Mouse (Mus musculus) spleen, postnatal 14 days (tissue): ENCODE results near the gene Sept1.

Experiments used
- DNase-seq, 2 experiments: peaks; one replicate each; pipeline ENCODE4 v3.0.0; 2021 to 2022; ENCODE audit warnings: low spot score in 2 of 2

Gene Sept1

DNA sequence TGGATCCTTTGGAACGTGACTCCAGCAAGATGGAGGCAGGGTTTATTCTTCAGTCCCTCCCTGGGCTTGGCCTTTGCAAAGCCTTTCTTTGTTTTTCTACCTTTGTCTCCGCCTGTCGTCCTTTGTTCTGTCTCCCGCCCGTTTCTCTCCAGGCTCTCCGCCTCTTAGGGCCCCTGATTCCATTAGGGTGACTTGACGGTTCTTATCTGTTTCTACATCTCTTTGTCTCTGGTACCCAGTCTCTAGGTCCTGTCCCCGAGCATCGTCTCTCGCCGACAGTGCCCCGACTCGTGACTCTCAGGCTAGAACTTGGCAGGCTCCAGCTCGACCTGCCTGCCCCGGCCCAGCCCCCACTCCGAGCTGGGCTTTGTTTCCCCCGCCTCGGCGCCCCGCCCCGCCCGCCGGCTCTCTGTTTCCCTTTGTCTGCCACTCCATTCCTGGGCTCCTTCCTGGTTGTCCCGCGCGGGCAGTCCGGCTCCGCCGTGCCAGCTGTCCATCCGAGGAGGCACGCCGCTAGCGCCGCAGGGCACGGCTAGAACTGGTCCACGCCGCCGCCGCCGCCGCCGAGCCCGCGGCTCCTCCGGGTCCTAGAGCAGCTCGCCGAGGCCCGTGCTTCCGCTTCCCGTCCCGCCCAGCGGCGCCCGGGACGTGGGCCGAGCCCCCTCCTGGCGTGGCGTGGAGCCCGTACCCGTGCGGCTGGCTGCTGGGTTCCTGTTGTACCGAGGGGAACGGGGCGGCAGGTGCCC is at the start of gene Sept1, which contains the start of gene Zfp553:
Gene Sept1, minus strand, starts transcription at position 509 of the 746 bp plus-strand sequence.
Gene Zfp553, plus strand, starts transcription at position 440 of the 746 bp plus-strand sequence.
- DNase-seq = peak; percentile 62 to 76

DNA sequence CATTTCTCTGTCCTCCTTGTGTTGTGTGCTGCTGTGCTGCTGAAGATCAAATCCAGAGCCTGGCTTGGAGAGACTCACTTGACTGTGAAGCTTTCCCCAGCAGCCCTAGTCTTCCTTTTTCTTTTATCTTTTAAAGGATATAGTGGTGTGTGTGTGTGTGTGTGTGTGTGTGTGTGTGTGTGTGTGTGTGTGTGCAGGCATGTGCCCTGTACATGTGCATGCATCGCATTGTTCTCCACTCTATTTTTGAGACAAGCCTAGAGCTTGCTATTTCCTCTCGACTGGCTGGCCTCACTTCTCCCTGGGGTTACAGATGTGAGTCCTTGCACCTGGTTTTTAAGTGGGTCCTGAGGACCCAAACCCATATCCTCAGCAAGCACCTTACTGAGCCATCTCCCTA is 49.3 kb upstream of the Sept1 start:
- no peak for DNase-seq

DNA sequence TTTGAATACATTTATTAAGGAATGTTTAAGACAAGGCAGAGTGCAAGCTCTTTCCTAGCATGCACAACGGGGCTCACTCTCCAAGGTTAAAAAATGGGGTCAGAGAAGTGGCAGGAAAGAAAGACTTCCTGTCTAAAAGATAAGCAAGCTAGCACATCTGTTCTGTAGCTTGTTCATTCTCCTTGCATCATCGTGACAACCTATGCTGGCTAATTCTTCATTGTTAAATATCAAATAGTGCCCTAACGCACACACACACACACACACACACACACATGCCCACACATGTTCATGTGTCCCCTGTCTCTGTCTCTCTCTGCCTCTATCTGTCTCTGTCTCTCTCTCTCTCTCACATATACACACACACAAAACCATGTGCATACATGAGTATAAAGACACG is 48.2 kb upstream of the Sept1 start:
- DNase-seq = no peak

DNA sequence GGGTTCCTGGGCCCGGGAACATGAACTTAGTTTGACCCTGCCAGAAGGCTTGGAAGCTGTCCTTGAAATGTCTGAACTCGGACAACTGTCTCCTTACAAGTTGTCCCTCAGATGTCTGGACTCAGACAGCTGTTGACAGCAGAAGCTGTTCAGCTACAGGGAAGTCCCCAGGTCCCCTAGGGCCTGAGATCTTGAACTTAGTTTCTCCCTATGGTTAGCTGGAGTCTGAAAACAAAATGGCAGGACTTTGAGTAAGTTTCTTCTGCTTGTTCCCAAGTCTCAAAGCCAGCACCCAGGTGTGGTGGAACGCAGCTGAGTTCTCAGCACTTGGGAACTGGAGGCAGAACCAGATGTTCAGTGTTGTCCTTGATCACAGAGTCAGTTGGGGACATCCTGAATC is 47.2 kb upstream of the Sept1 start:
- DNase-seq = no peak

DNA sequence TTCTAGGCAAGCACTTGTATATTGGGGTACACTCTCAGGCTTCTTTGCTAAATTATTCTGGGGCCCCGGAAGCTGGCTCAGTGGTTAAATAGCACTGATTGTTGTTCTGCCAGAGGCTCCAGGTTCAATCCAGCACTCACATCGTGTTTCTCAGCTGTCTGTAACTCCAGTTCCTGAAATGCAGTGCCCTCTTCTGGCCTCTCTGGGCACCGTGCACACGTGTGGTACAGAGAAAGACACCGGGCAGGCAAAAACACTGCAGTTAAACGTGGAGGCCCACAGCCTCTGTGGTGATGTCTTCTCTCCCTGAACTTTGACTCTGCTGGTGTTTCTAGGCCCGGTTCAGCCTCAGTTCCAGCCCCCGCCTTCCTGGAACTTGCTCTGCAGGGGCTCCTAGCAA is 45.4 kb upstream of the Sept1 start:
- peak; percentile 31 to 54 for DNase-seq

- DNase-seq = no peak
These were observed 43.6 kb upstream of the Sept1 start for GRCm38 (mm10) chr7:127276519-127276961.

- DNase-seq = peak; percentile 94
These were observed 41.2 kb upstream of the Sept1 start, which contains the start of gene Sephs2 for GRCm38 (mm10) chr7:127273925-127274789. Sephs2 (minus strand) TSS chr7:127274055.

DNA sequence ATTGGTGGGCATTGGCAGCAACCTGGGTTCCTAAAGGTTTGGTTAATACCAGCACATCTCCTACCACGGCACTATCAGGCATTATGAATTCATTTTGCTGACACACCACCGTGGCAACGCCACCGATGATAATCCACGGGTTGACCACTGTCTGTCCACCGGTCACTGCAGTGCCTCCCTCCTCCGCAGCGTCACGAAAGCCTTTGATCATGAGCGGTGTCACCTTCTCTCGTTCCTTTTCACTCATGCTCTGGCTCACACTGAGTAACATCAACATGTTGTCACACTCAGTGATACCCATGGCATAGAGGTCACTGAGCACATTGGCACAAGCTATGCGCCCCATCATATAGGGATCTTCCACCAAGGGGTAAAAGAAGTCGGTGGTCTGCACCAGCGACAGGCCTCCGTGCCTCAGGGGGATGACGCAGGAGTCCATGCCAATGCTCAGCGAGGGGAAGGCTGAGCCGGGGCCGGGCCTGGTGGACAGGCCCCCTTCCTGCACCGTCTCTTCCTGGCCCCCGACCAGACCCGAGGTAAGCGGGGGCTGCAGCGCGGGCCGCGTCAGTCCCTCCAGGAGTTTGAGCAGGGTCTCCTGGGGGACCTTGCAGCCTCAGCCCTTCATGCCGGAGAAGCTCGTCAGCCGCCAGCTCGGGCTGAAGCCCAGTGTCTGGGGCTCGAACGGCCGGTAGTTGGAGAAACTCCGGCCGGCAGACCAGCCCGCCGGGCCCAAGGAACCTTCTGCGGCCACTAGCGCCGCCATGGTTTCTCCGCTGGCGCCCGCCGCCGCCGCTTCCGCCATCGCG is 40.4 kb upstream of the Sept1 start:
- peak in 1 of 2 experiments; percentile 19 for DNase-seq

- no peak for DNase-seq
These were observed 39.6 kb upstream of the Sept1 start for GRCm38 (mm10) chr7:127272566-127272965.

- no peak for DNase-seq
These were observed 38.2 kb upstream of the Sept1 start for GRCm38 (mm10) chr7:127271093-127271492.

DNA sequence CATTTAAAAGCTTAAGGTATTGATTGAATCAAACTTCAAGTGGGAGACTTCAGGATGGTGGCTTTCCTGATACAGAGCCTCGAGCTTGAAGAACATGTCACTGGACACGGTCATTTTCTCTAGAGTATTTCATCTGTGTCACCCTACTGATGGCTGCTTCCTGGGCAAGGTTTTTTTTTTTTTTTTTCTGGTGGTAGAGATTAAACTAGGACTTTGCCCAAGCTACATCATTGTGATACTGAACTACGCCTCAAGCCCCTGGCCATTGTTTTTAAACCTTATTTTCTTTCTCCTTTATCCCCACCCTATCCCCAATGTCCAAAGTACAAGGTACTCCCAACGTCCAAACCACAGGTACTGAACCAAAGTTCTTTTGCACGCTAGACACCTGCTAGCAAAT is 37.7 kb upstream of the Sept1 start:
- DNase-seq = no peak

DNA sequence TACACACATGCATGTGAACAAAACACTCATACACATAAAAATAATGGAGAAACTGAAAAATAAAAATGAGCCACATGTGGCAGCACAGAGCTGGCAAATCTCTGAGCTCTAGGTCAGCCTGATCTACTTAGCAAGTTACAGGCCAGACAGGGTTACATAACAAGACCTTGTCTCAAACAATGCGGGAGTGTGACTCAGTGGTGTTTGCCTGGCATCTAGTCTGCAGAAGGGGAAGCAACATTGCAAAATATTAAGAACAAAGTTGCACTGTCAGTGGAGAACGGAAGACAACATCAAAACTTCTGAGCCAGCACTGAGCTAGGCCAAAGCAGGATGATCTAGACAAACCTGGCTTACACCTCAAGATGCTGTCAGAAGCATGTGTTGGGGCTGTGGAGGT is 37.3 kb upstream of the Sept1 start:
- no peak for DNase-seq

DNA sequence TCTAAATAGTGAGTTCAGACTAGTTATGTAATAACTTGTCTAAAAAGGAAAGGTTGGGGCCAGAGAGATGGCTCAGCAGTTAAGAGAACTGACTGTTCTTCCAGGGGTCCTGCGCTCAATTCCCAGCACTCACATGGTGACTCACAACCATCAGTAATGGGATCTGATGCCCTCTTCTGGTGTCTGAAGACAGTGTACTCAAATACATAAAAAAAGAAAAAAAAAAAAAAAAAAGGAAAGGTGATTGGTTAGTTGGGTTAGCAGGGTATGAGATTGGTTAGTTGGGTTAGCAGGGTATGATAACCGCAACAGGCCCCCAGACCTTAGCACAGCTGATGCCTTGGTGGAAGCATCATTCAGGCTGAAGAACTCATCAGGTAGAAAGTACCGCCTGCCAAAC is 30.6 kb upstream of the Sept1 start:
- DNase-seq = no peak

DNA sequence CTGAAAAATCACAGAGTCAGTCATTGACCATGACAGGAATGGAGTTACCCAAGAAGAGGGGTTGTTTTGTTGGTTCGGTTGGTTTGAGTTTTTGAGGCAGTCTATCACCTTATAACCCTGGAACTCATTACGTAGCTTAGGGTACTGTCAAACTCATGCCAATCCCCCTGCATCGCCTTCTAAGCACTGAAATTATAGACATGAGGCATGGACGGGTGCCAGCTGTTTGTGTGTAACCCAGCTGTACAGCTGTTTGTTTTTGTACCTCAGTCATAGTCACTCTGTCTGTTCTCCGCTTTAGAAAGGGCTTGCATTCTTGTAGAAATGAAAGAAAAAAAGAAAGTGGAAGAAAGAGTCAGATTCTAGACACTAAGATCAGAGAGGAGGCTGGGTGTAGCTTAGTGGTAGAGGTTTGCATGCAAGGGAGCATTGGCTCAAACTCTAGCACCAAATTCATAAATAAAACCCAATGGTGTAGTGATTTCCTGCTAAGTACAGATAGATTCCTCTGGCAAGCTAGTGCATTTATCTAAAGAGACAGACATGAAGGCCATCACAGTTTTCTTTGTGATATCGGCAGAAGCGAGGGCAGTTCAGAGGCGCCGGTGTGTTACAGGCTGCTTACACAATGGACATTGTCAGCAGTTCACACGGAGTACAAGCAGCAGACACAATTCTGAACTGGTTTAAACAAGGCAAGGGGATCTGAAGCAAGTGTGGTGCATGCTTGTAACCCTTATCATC is 29.5 kb upstream of the Sept1 start:
- no peak for DNase-seq

- peak; percentile 88 to 92 for DNase-seq
These were observed 27.6 kb upstream of the Sept1 start, which contains the start of gene Dctpp1 for GRCm38 (mm10) chr7:127260309-127261111. Dctpp1 (minus strand) TSS chr7:127260709.

DNA sequence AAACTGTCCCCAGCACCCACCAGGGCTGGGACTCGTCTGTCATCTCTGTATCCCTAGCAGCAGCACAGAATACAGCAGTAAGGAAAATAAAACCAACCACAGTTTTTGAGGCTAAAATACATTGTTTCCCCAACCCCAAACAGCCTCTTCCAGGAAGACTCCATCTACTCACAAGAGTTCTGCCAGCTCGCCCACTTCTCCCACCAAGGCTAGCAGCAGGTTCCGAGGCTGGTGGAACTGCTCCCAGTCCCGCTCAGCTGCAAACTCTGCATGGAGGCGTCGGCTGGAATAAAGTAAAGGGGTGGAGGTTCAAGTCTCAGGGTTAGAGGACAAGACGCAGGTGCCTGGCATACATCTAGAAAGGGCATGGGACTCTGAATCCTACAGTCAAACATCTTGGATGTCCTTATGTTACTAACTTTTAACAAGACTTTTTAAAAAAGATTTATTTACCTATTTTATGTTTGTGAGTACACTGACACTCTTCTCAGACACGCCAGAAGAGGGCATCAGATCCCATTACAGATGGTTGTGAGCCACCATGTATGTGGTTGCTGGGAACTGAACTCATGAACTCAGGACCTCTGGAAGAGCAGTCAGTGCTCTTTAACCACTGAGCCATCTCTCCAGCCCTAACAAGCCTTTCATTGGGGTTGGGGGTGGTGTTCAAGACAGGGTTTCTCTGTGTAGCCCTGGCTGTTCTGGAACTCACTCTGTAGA is 26.4 kb upstream of the Sept1 start:
- DNase-seq = no peak

GRCm38 (mm10) chr7:127256518-127256917 is 23.6 kb upstream of the Sept1 start:
- no peak for DNase-seq

- DNase-seq = no peak
These were observed 23.0 kb upstream of the Sept1 start for GRCm38 (mm10) chr7:127255965-127256364.

DNA sequence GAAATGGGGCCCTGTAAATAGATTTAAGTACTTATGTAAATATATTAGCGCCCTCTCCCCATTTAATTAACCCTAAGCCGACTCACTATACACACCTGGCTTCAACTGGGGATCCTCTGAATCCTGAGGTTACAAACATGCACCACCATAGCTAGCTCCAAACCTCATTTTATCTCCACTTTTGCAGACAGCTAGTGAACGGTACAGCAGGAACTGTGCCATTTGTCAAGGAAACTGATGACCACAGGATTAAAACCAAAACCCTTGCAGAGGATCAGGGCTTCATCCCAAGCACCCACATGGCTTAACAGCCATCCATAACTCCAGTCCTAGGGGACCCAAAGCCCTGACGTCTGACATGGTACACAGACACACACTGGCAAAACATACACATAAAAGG is 22.1 kb upstream of the Sept1 start:
- no peak for DNase-seq
